Mouse (Mus musculus): Measurements from ENCODE around the gene Rimklb.
"Not testable (repeated sequence)": the region's sequence is repeated elsewhere in the genome, so short reads cannot be mapped to it uniquely, and the experiment has no call there.

The Rimklb gene

GRCm38 (mm10) chr6:122495082-122495881, 3.3 kb downstream of the Rimklb start:
- no peak for DNase-seq

- DNase-seq: no peak
Measured at GRCm38 (mm10) chr6:122493799-122494472, 4.6 kb downstream of the Rimklb start.

GRCm38 (mm10) chr6:122492479-122492878, 6.1 kb downstream of the Rimklb start:
- no peak for DNase-seq

GRCm38 (mm10) chr6:122491557-122491956, 7.0 kb downstream of the Rimklb start:
- peak; percentile 31 to 59 for DNase-seq

GRCm38 (mm10) chr6:122490929-122491512, 7.5 kb downstream of the Rimklb start:
- DNase-seq: no peak

- DNase-seq: no peak
Measured at GRCm38 (mm10) chr6:122486297-122487117, 12.1 kb downstream of the Rimklb start.

GRCm38 (mm10) chr6:122485401-122486296, 12.9 kb downstream of the Rimklb start:
- DNase-seq: no peak

- no peak for DNase-seq
Measured at GRCm38 (mm10) chr6:122478062-122478461, 20.5 kb downstream of the Rimklb start.

GRCm38 (mm10) chr6:122471461-122471860, 27.1 kb downstream of the Rimklb start:
- not testable (repeated sequence) for DNase-seq

GRCm38 (mm10) chr6:122470240-122470639, 28.3 kb downstream of the Rimklb start:
- DNase-seq: no peak

GRCm38 (mm10) chr6:122469030-122469640, 29.4 kb downstream of the Rimklb start:
- DNase-seq: no peak

- no peak for DNase-seq
Measured at GRCm38 (mm10) chr6:122466092-122466713, 32.4 kb downstream of the Rimklb start.

GRCm38 (mm10) chr6:122458946-122459693, 39.4 kb downstream of the Rimklb start:
- no peak for DNase-seq

GRCm38 (mm10) chr6:122447848-122448247, 50.7 kb downstream of the Rimklb start:
- DNase-seq: no peak

- DNase-seq: no peak
Measured at GRCm38 (mm10) chr6:122445215-122445614, 53.3 kb downstream of the Rimklb start.

GRCm38 (mm10) chr6:122440632-122441226, 57.8 kb downstream of the Rimklb start:
- no peak for DNase-seq

GRCm38 (mm10) chr6:122439249-122439648, 59.3 kb downstream of the Rimklb start:
- no peak for DNase-seq

- no peak for DNase-seq
Measured at GRCm38 (mm10) chr6:122435270-122435669, 63.3 kb downstream of the Rimklb start.

GRCm38 (mm10) chr6:122427456-122427855, 71.1 kb downstream of the Rimklb start:
- DNase-seq: no peak

GRCm38 (mm10) chr6:122417015-122417414, 81.5 kb downstream of the Rimklb start:
- no peak for DNase-seq

Measured in spleen, adult 18-20 months (tissue).